ENCODE assay signal across 8 mouse cellular contexts in the genomic region with DNA sequence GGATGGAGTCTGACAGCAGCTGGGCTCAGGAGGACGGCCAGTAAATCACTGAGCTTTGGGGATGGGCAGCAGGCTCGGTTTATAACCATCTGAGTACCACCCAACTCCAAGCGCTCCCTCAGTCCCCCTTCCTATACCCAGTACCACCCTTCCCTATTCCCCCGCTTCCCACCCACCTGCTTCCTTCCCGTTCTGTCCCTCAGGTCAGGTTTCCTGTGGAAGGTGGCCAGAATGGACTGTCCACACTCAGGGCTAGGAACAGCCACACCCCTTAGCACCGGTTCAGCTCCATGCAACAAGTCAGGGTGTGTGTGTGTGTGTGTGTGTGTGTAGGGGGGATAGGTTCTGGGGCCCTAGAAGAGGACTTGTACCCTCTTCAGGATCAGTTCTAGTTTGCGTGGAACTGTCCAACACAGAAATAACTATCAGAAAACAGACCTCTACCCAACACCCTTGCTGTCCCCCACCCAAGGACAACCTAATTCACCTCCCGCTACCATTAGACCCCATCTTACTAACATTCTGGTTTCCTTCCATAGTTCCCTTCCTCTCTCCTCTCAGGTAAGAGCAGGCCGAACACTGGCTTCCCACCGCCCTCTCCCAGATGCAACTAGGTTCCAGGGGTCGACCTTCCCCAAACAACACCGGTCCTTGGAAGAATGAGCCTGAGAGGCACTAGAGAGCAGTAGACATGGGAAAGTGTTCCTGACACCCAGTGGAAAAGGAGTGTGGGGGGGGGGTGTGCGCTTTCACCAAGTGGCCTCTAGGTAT. TPM values are rescaled to one million over a fixed set of nuclear protein-coding genes. Genes with fewer than 3 reads are reported as not detected.
DNase-seq lines count a peak whose midpoint lies in the region; ATAC-seq lines count a peak whose summit lies in the region.

No protein-coding gene starts in this region.

- 35% methylated on average over 13 of the region's 13 CpGs for WGBS in embryonic facial prominence, embryonic 10.5 days
- WGBS in limb, embryonic 15.5 days, result 38% methylated on average over 13 of the region's 13 CpGs
- WGBS in stomach, embryonic 15.5 days, result 37% methylated on average over 13 of the region's 13 CpGs

- peak; percentile 54 for DNase-seq in cerebellum, adult 9-10 months
- DNase-seq in cerebellum, postnatal 10 days, result no peak
- no peak for DNase-seq in embryonic facial prominence, embryonic 10.5 days (ENCODE audit: low spot score)
- DNase-seq in heart, postnatal 14 days, result peak; percentile 24 to 42
- no peak for DNase-seq in ovary, postnatal 14 days (ENCODE audit: low spot score)
- no peak for DNase-seq in spleen, postnatal 36 days (ENCODE audit: low spot score in 2 of 2)

- peak overlapping the region; percentile 87 for H3K4me2 ChIP-seq in limb, embryonic 15.5 days
- peak overlapping the region; percentile 95 for H3K4me2 ChIP-seq in stomach, embryonic 15.5 days

- H3K27me3 ChIP-seq in embryonic facial prominence, embryonic 10.5 days (replicated peaks; ENCODE audit: low read depth, poor library complexity, severe bottlenecking), result peaks cover 63% of the 10 kb centered on the region
- H3K27me3 ChIP-seq in limb, embryonic 15.5 days, result no peaks in the 10 kb centered on the region
- no peaks in the 10 kb centered on the region for H3K27me3 ChIP-seq in stomach, embryonic 15.5 days (replicated peaks)

- H3K27ac ChIP-seq in embryonic facial prominence, embryonic 10.5 days (replicated peaks), result peak overlapping the region; percentile 90; the same call in 1 of the 2 replicates
- H3K27ac ChIP-seq in limb, embryonic 15.5 days, result peak overlapping the region; percentile 76; the same call in 1 of the 2 replicates
- H3K27ac ChIP-seq in stomach, embryonic 15.5 days, result 0 out of 2 replicates have a peak overlapping the region, but pooled peaks have one; percentile 65

- intact Hi-C loops in heart, postnatal 14 days (cut with DNase I), result no loop called here

- peaks cover 36% of the 10 kb centered on the region for H3K4me1 ChIP-seq in embryonic facial prominence, embryonic 10.5 days
- peaks cover 24% of the 10 kb centered on the region for H3K4me1 ChIP-seq in limb, embryonic 15.5 days
- H3K4me1 ChIP-seq in stomach, embryonic 15.5 days, result peaks cover 13% of the 10 kb centered on the region

- no peak for ATAC-seq in limb, embryonic 15.5 days (ENCODE audit: insufficient number of reproducible peaks, low FRiP score, low TSS enrichment, low read depth)
- no peak for ATAC-seq in stomach, embryonic 15.5 days (ENCODE audit: insufficient read depth, low FRiP score, low read depth)

- peak overlapping the region; percentile 85 for H3K4me3 ChIP-seq in embryonic facial prominence, embryonic 10.5 days
- H3K4me3 ChIP-seq in limb, embryonic 15.5 days, result peak overlapping the region; percentile 80
- H3K4me3 ChIP-seq in stomach, embryonic 15.5 days (replicated peaks), result peak overlapping the region; percentile 78

- peaks cover 6% of the 10 kb centered on the region; the same call in 1 of the 2 replicates for H3K36me3 ChIP-seq in embryonic facial prominence, embryonic 10.5 days (replicated peaks)
- H3K36me3 ChIP-seq in limb, embryonic 15.5 days, result peaks cover 4% of the 10 kb centered on the region
- no peaks in the 10 kb centered on the region for H3K36me3 ChIP-seq in stomach, embryonic 15.5 days

- peak overlapping the region; percentile 44; the same call in 1 of the 2 replicates for H3K9ac ChIP-seq in limb, embryonic 15.5 days
- 0 out of 2 replicates have a peak overlapping the region, but pooled peaks have one; percentile 25 for H3K9ac ChIP-seq in stomach, embryonic 15.5 days

- no peaks in the 10 kb centered on the region for H3K9me3 ChIP-seq in embryonic facial prominence, embryonic 10.5 days
- no peaks in the 10 kb centered on the region for H3K9me3 ChIP-seq in limb, embryonic 15.5 days
- no peaks in the 10 kb centered on the region for H3K9me3 ChIP-seq in stomach, embryonic 15.5 days

RNA-seq across cellular contexts. Expression of a gene that starts 0.4 kb away (rescaled TPM):
- 0.21 and 0.24 TPM in 2 replicates for polyA plus RNA-seq in embryonic facial prominence, embryonic 10.5 days (2016; fragmentation: Nextera tagmentation; extraction: Ambion mirVana)
- total RNA-seq in heart, postnatal 14 days (2021), result under 1 TPM; 0.74 to 0.78 TPM
- polyA plus RNA-seq in limb, embryonic 15.5 days (2015; fragmentation: Nextera tagmentation; extraction: Ambion mirVana), result 0.13 and 0.41 TPM in 2 replicates
- 0.19 and 0.27 TPM in 2 replicates for polyA plus RNA-seq in stomach, embryonic 15.5 days (2015; fragmentation: Nextera tagmentation; extraction: Ambion mirVana)

RNA-seq across cellular contexts. Expression of a gene that starts 0.7 kb away (rescaled TPM):
- polyA plus RNA-seq in embryonic facial prominence, embryonic 10.5 days (2016; fragmentation: Nextera tagmentation; extraction: Ambion mirVana), result 0.35 TPM in 1 of 2 replicates, not detected in the other
- 1 to 10 TPM; 3.8 to 5.4 TPM for total RNA-seq in heart, postnatal 14 days (2021)
- 0.27 TPM in 1 of 2 replicates, not detected in the other for polyA plus RNA-seq in limb, embryonic 15.5 days (2015; fragmentation: Nextera tagmentation; extraction: Ambion mirVana)
- polyA plus RNA-seq in stomach, embryonic 15.5 days (2015; fragmentation: Nextera tagmentation; extraction: Ambion mirVana), result 0.34 and 0.42 TPM in 2 replicates

RNA-seq across cellular contexts. Expression of a gene that starts 5.0 kb away (rescaled TPM):
- 7.3 and 8.3 TPM in 2 replicates for polyA plus RNA-seq in embryonic facial prominence, embryonic 10.5 days (2016; fragmentation: Nextera tagmentation; extraction: Ambion mirVana)
- total RNA-seq in heart, postnatal 14 days (2021), result 1 to 10 TPM; 3.3 to 5.4 TPM
- 4.1 and 4.4 TPM in 2 replicates for polyA plus RNA-seq in limb, embryonic 15.5 days (2015; fragmentation: Nextera tagmentation; extraction: Ambion mirVana)
- 4.7 TPM in 2 replicates for polyA plus RNA-seq in stomach, embryonic 15.5 days (2015; fragmentation: Nextera tagmentation; extraction: Ambion mirVana)

RNA-seq across cellular contexts. Expression of a gene that starts 5.7 kb away (rescaled TPM):
- polyA plus RNA-seq in embryonic facial prominence, embryonic 10.5 days (2016; fragmentation: Nextera tagmentation; extraction: Ambion mirVana), result 378 and 379 TPM in 2 replicates
- total RNA-seq in heart, postnatal 14 days (2021), result 100 to 1,000 TPM; 129 TPM
- polyA plus RNA-seq in limb, embryonic 15.5 days (2015; fragmentation: Nextera tagmentation; extraction: Ambion mirVana), result 386 and 389 TPM in 2 replicates
- 404 and 405 TPM in 2 replicates for polyA plus RNA-seq in stomach, embryonic 15.5 days (2015; fragmentation: Nextera tagmentation; extraction: Ambion mirVana)

RNA-seq across cellular contexts. Expression of a gene that starts 32.8 kb away (rescaled TPM):
- 0.10 TPM in 1 of 2 replicates, not detected in the other for polyA plus RNA-seq in embryonic facial prominence, embryonic 10.5 days (2016; fragmentation: Nextera tagmentation; extraction: Ambion mirVana)
- not detected for total RNA-seq in heart, postnatal 14 days (2021)
- polyA plus RNA-seq in limb, embryonic 15.5 days (2015; fragmentation: Nextera tagmentation; extraction: Ambion mirVana), result 0.10 and 0.16 TPM in 2 replicates
- 52.1 and 71.7 TPM in 2 replicates for polyA plus RNA-seq in stomach, embryonic 15.5 days (2015; fragmentation: Nextera tagmentation; extraction: Ambion mirVana)

Comparison
In these comparisons a context has a peak if more than half of its experiments do, and no peak if none do; other contexts are left out.
1. DNase-seq: peak in cerebellum, adult 9-10 months (single experiment) and heart, postnatal 14 days (2 of 2); none in cerebellum, postnatal 10 days (0 of 2), embryonic facial prominence, embryonic 10.5 days (single experiment), ovary, postnatal 14 days (single experiment) and spleen, postnatal 36 days (0 of 2).
2. Peak in every context shown above with its lines, with median percentiles within 50 percentile points of each other: H3K27ac ChIP-seq and H3K4me3 ChIP-seq.